Mouse (Mus musculus) cerebellum, adult 2 months (tissue): Measurements from ENCODE around the gene Spns1. TPM values are rescaled to one million over a fixed set of nuclear protein-coding genes. Genes with fewer than 3 reads are reported as not detected.

Experiments
- DNase-seq, 2 experiments: peaks; one replicate each; pipeline ENCODE4 v3.0.0; 2021
- H3K27ac ChIP-seq: fragments of 200-500 bp; 2 replicates; pipeline ENCODE4 v1.5.1; 2012; ENCODE audit warnings: low read length, control low read depth, inconsistent platforms; ENCODE audit not compliant: insufficient read depth
- H3K27me3 ChIP-seq: fragments of 200-500 bp; 2 replicates; pipeline ENCODE4 v1.6.1; 2012; ENCODE audit warnings: inconsistent platforms, mild to moderate bottlenecking, low read length, moderate library complexity; ENCODE audit not compliant: control insufficient read depth, insufficient read depth
- H3K4me1 ChIP-seq: fragments of 200-500 bp; 2 replicates; pipeline ENCODE4 v1.6.1; 2011; ENCODE audit warnings: low read length; ENCODE audit not compliant: control insufficient read depth, insufficient read depth
- H3K4me3 ChIP-seq: fragments of 200-500 bp; replicated peaks from 2 replicates; pipeline ENCODE3; 2011; ENCODE audit warnings: mild to moderate bottlenecking, low read depth, low read length, control low read depth; ENCODE audit not compliant: insufficient read depth
- CTCF ChIP-seq: fragments of 200-500 bp; IDR thresholded peaks from 2 replicates; pipeline ENCODE4 v1.5.1; 2011; ENCODE audit warnings: low read depth, mild to moderate bottlenecking, control low read depth, low read length, moderate library complexity, borderline replicate concordance; ENCODE audit not compliant: insufficient read depth
- POLR2A ChIP-seq: fragments of 200-500 bp; IDR thresholded peaks from 2 replicates; pipeline ENCODE4 v1.6.1; 2011; ENCODE audit warnings: low read length, control low read depth, borderline replicate concordance; ENCODE audit not compliant: insufficient read depth
- WGBS: fragments of 180-500 bp; shearing (Covaris S2); methylation state at CpG from one replicate; pipeline ENCODE4 v1.1.7; 2018; 5-methylcytosine and 5-hydroxymethylcytosine counted together
- polyA plus RNA-seq: library from polyadenylated mRNA; depleted of rRNA; stranded (reverse); fragments of >200 nt; gene quantifications from 2 replicates; pipeline ENCODE4 v1.2.3, GENCODE M21; 2012

The Spns1 gene
- polyA plus RNA-seq, 1 experiment = 218 TPM

DNA sequence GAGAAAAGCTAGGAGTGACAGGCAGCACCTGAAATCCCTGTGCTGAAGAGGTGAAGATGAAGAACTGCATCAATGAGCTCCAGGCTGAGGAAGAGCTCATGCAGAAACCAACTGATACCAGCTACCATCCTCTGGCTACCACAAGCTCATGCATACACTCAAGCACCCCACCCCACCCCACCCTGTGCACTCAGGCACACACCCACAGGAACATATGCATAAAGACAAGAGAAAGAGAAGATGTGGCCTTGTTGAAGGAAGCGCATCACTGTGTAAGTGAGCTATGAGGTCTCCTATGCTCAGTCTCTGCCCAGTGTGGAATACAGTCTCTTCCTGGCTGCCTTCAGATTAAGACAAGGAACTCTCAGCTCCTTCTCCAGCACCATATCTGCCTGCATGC, 10.9 kb upstream of the Spns1 start:
- WGBS = 100% methylated on average over 1 of the region's 1 CpGs
- H3K27ac ChIP-seq = no peak overlapping the region
- no peaks in the 10 kb centered on the region for H3K27me3 ChIP-seq
- H3K4me3 ChIP-seq = no peak overlapping the region
- H3K4me1 ChIP-seq = no peaks in the 10 kb centered on the region
- DNase-seq = no peak
- TF ChIP-seq POLR2A = no peak
- no peak for TF ChIP-seq CTCF

DNA sequence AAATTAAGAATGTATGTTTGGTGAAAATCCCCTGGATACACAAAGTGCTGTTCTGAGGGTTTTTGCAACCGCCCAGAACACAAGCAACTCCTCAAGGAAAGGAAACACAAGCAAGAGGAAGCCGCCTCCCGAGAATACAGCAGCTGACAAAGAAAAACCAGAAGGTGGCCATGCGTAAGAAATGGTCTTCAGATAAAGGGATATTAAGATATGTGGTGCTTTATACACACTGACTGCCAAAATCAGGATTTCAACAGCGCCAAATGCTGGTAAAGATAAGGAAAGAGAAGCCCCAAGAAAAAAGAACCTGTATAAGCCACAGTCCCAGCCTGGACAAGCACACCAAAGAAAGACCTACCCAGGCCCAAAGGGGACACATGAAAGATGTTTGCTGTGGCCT, 6.3 kb upstream of the Spns1 start:
- DNase-seq = no peak
- Histone ChIP-seq H3K27me3 (no peaks in the 10 kb centered on the region), H3K27ac (no peak overlapping the region), H3K4me3 (no peak overlapping the region), H3K4me1 (no peaks in the 10 kb centered on the region; the same call in 1 of the 2 replicates)
- no peak for TF ChIP-seq CTCF
- no peak for TF ChIP-seq POLR2A
- WGBS = 86% methylated on average over 5 of the region's 5 CpGs

DNA sequence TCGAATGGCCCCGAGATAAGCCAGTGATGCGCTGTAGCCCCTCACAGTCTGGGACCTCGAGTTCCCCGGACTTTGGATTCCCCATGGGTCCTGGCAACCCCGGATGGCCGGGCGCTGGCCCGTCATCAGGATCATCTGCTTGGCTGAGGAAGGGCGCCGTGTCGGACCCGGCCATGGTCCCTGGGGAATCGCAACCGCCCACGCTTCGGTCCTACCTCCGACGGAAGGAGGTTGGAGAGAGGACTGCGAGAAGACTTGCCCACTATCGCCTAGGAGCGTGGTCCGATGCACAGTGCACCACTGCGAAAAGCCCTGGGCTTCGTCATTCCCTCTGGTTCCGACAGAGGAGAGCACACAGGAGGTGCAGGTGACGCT, 360 bp downstream of the Spns1 start:
- peak overlapping the region; percentile 37; the same call in 1 of the 2 replicates for H3K27ac ChIP-seq
- no peak for TF ChIP-seq CTCF
- TF ChIP-seq POLR2A = no peak
- peak overlapping the region; percentile 98 for H3K4me3 ChIP-seq
- peaks cover 4% of the 10 kb centered on the region; the same call in 1 of the 2 replicates for H3K4me1 ChIP-seq
- H3K27me3 ChIP-seq = no peaks in the 10 kb centered on the region
- 1% methylated on average over 27 of the region's 27 CpGs for WGBS
- no peak for DNase-seq

DNA sequence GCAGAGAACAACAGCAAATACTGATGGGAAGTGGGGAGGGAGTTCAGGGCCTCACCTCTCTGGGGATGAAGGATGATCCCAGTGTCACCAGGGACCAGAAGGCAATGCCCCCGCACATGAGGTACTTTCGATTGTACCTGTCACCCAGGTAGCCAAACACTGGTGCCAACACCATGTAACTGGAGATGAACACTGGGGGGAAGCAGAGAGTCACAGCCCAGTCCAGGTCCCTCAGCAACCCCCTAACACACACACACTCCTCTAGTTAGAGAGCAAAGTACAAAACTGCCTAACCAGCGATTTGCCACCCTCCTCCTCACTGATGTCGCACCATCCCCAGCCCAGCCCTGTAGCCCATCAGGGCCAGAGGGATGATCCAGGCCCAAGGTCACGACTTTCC, 2.2 kb downstream of the Spns1 start:
- Histone ChIP-seq H3K27me3 (no peaks in the 10 kb centered on the region), H3K4me1 (peaks cover 4% of the 10 kb centered on the region; the same call in 1 of the 2 replicates), H3K27ac (no peak overlapping the region), H3K4me3 (no peak overlapping the region)
- no peak for DNase-seq
- whole genome bisulfite sequencing = 77% methylated on average over 5 of the region's 5 CpGs
- TF ChIP-seq CTCF (no peak; the same call in 1 of the 2 replicates), POLR2A (no peak)

DNA sequence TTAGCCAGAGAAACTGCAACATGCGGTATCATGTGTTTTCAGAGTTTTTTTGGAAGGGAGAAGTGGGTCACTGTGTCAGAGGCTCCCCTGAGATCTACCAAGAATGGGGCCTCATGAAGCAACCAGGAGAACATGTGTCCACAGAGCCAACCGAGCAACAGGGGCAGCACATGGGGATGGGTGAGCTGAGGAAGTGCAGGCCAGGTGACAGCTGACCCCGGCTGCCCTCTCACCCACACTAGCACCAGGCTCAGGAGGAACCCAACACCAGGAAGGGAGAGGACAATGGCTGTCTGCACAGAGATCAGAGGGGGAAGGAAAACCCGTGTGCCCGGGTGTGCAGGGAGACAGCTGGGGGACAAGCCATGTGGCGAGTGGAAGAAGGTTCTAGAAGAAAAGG, 2.7 kb downstream of the Spns1 start:
- Histone ChIP-seq H3K4me1 (peaks cover 4% of the 10 kb centered on the region; the same call in 1 of the 2 replicates), H3K27me3 (no peaks in the 10 kb centered on the region), H3K4me3 (no peak overlapping the region), H3K27ac (no peak overlapping the region)
- no peak for DNase-seq
- TF ChIP-seq POLR2A = no peak
- no peak for TF ChIP-seq CTCF
- 80% methylated on average over 6 of the region's 6 CpGs for WGBS

DNA sequence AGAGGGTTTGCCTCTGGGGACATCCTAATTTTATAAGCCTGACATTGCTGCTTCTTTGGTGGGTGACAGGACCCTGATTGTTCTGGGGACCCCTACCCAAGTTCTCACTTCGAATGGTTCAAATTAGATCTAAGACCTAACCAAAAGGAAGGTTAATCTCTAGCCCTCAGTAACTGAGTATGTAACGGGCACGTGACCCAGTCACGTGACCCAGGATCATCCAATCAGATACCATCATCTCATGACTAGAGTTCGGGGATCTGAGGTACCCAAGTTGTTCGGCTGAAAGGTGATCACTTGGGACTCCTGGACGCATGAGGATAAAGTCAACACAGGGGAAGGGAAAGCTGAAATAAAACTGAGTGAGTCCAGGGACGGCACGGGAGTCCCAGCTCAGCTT, 4.2 kb downstream of the Spns1 start:
- Histone ChIP-seq H3K27me3 (no peaks in the 10 kb centered on the region), H3K4me1 (peaks cover 4% of the 10 kb centered on the region; the same call in 1 of the 2 replicates), H3K4me3 (no peak overlapping the region), H3K27ac (no peak overlapping the region)
- WGBS = 85% methylated on average over 9 of the region's 9 CpGs
- DNase-seq = no peak
- TF ChIP-seq CTCF = no peak
- no peak for TF ChIP-seq POLR2A

DNA sequence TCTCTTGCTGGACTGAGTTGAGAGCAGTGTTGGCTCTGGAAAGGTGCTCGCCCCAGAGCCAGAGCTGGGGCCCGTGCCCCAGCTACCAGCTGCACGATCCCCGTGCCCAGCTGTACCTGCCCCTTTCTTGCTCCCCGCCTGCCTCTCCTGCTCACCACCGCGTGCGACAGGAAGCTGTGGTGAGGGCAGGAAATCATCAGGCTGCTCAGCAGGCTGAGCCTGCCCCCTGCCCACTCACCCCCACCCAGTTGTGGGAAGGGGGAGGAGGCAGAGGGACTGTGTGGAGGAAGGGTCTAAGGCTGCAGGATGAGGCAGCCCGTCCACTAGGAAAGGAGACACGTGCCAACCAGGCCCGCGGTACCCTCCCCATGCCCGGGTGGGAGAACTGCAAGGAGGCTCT, 7.9 kb downstream of the Spns1 start, which contains the start of gene Lat:
Gene Lat (minus strand): TSS at position 178 of the 400 bp plus-strand sequence.
- no peak within 1 kb of the TSS for H3K4me3 ChIP-seq
- TF ChIP-seq CTCF (no peak), POLR2A (no peak)
- DNase-seq = no peak
- H3K27me3 ChIP-seq = no peaks in the 10 kb centered on the region
- WGBS = 72% methylated on average over 13 of the region's 13 CpGs
- no peaks in the 10 kb centered on the region for H3K4me1 ChIP-seq
- no peak within 1 kb of the TSS for H3K27ac ChIP-seq

DNA sequence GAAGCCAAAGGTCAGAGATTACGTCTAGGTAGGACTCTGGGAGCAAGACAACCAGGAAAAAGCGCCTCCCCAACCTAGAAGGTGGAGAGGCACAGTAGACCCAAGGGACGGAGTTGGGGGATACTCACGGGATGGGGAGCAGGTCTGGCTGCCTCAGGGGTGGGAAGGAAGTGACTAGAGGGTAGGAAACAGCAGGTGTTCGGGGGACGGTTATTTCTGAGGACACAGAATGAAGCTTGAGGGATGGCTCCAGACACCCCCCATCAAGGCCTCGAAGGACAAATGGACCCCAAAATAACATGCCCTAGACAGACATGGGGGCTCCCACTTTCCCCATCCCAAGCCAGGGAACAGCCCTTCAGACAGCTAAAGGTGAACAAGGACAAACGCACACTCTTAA, 8.9 kb downstream of the Spns1 start:
- Histone ChIP-seq H3K27ac (no peak overlapping the region), H3K4me3 (no peak overlapping the region), H3K27me3 (no peaks in the 10 kb centered on the region), H3K4me1 (no peaks in the 10 kb centered on the region)
- 88% methylated on average over 8 of the region's 8 CpGs for WGBS
- DNase-seq = no peak
- TF ChIP-seq CTCF (no peak), POLR2A (no peak)

DNA sequence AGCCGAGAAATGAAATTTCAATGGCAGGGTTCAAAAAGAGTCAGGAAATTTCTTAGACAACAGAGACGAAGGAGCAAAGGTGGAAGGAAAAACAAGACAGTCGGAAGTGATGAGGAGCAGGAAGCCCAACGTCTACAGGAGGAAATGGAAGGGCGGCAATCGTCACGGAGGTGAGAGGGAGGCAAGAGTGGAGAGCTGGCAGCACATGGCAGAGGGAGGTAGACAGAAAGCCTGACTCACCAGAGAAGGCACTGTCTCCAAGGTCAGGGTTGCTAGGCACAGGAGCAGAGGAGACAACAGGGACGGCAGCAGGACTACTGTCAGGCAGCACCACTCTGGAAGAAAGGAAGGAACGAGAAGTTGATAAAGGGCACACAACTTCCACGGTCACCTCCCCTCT, 9.6 kb downstream of the Spns1 start:
- Histone ChIP-seq H3K27me3 (no peaks in the 10 kb centered on the region), H3K27ac (no peak overlapping the region), H3K4me3 (no peak overlapping the region), H3K4me1 (no peaks in the 10 kb centered on the region)
- no peak for TF ChIP-seq CTCF
- TF ChIP-seq POLR2A = no peak
- 86% methylated on average over 10 of the region's 10 CpGs for WGBS
- DNase-seq = no peak
